Mouse (Mus musculus): ENCODE measurements around the gene Tcfl5. TPM values are rescaled to one million over a fixed set of nuclear protein-coding genes. Genes with fewer than 3 reads are reported as not detected.

Gene Tcfl5
- under 1 TPM in 1 of 2 experiments, not detected in 1; 0.25 TPM for total RNA-seq (2021)

- DNase-seq: no peak
- intact Hi-C loops (cut with DNase I): no loop called here
Observed at GRCm38 (mm10) chr2:180642555-180643260, at the start of gene Tcfl5. Gene Tcfl5 (minus strand): TSS chr2:180642708.

DNA sequence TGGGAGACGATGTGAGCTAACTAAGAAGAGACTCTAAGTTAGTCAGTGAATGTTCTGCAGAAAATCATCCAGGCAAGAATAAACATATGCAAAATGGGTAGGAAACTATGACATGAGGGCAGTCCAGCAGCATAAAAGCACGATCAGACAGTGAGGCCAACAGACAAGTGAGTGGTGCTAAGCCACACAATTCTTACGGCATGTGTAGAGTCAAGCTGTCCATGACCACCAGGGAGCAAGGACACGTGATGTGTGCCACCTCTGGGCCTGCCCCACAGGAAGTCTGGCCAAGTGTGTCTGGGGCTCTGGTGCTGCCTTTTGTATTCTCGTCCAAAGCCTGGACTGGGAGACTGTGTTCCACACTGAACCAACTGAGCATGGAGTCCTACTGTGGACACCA, 47.3 kb upstream of the Tcfl5 start:
- DNase-seq: no peak
- intact Hi-C loops (cut with DNase I): no loop called here

GRCm38 (mm10) chr2:180684031-180684430, 41.5 kb upstream of the Tcfl5 start:
- intact Hi-C loops (cut with DNase I): no loop called here
- DNase-seq: no peak

- intact Hi-C loops (cut with DNase I): no loop called here
- no peak for DNase-seq
Observed at GRCm38 (mm10) chr2:180683524-180683923, 41.0 kb upstream of the Tcfl5 start.

DNA sequence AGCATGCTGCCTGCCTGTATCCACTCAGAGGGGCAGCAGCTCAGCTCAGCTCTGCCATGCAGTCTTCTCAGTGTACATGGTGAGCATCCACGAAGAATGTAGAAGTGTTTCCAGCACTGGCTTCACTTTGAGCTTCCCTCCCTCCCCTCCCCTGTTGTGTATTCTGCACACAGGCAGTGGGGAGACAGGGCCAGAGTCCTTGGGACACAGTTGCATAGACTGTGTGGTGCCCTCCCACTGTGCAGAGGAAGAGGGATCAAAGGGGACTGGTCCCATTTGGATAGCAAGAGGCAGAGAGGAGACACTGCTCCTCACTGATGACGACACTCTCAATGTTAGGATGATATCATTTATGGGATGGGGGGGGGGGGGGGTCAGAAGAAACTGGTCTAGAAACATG, 38.7 kb upstream of the Tcfl5 start:
- no peak for DNase-seq
- intact Hi-C loops (cut with DNase I): no loop called here

- peak; percentile 72 to 75 for DNase-seq
- intact Hi-C loops (cut with DNase I): loop anchor here (1.0 to 2.0 kb wide), 2 partner anchors 32 to 67 kb away; partner anchors contain the start of gene Gid8
Observed at GRCm38 (mm10) chr2:180678609-180679140, 36.2 kb upstream of the Tcfl5 start.

DNA sequence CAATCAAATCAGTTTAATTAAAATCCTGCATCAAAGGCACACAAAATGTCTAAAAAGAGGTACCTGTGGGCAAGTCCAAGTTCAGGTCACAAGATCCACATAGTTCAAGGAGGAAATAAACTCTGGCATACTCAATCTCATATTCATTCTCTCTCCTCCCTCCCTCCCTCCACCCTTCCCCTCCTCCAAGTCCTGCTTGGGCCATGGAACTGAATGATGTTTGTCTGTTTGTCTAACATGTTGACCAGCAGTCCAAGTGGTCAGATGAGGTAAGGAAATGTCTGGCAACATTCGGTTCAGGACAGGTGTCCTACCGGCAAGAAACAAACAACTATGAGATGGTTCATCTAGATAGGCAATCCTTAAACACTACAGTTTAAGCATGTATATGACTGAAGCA, 34.2 kb upstream of the Tcfl5 start:
- intact Hi-C loops (cut with DNase I): no loop called here
- no peak for DNase-seq

DNA sequence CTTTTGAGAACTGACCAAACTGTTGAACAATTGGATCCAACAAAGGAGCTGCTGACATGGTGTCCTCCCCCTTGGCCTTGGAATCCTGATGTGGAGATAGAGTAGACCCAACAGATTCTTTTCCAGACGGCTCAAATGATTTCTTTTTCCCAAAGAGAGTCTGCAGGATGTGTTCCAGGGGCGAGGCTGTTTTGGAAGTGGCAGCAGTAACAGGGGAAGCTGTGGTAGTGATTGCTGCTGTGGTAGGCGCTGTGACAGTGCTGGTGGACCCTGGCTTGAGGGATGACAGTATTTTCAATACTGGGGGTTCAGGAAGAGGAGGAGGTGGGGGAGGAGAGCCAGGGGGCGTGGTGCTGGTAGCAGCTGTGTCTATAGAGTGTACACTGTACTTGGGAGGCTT, 19.5 kb upstream of the Tcfl5 start:
- no peak for DNase-seq
- intact Hi-C loops (cut with DNase I): no loop called here

DNA sequence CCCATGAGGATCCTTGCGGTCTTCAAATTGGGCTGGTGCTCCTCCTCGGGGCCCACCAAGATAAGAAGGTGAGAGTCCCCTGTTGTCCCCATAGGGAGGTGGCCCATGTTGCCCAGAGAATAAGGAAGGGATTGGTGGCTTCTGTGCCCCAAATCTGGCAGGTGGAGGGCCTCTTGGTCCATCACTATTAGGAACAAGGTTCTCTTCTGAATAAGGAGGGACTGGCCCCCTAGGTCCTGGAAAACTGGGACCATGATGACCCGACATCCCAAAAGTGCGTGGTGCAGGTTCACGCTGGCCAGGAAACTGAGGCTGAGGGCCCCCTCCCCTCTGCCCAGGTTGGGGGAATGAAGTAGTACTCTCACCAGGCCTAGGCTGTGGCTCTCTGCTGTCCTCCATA, 18.0 kb upstream of the Tcfl5 start:
- intact Hi-C loops (cut with DNase I): no loop called here
- no peak for DNase-seq

GRCm38 (mm10) chr2:180659353-180660150, 17.0 kb upstream of the Tcfl5 start:
- no peak for DNase-seq
- intact Hi-C loops (cut with DNase I): no loop called here

- no peak for DNase-seq
- intact Hi-C loops (cut with DNase I): no loop called here
Observed at GRCm38 (mm10) chr2:180658381-180658780, 15.9 kb upstream of the Tcfl5 start.

- peak; percentile 70 to 76 for DNase-seq
- intact Hi-C loops (cut with DNase I): loop anchor here (1.0 kb wide), 1 partner anchor 88 kb away; no protein-coding TSS in a partner anchor
Observed at GRCm38 (mm10) chr2:180657394-180658013, 15.0 kb upstream of the Tcfl5 start.

GRCm38 (mm10) chr2:180655150-180655549, 12.6 kb upstream of the Tcfl5 start:
- DNase-seq: no peak
- intact Hi-C loops (cut with DNase I): no loop called here

DNA sequence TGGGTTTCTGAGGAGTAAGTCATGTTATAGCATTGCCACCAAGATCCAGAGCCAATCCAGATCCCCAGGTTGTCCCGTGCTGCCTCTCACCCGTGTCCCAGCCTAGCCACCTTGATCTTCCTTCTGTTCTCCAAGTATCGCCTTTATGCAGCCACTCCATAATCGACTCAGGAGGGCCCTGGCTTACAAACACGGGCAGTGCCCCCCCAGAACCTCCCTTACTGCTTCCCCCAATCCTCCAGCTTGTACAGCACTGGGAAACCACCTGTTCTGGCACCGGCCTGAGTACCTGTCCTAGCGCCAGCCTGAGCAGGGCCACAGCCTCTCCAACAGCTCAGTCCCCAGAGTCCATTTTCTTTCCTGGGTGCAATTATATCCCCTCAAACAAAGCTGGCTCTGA, 12.2 kb upstream of the Tcfl5 start:
- intact Hi-C loops (cut with DNase I): no loop called here
- no peak for DNase-seq

DNA sequence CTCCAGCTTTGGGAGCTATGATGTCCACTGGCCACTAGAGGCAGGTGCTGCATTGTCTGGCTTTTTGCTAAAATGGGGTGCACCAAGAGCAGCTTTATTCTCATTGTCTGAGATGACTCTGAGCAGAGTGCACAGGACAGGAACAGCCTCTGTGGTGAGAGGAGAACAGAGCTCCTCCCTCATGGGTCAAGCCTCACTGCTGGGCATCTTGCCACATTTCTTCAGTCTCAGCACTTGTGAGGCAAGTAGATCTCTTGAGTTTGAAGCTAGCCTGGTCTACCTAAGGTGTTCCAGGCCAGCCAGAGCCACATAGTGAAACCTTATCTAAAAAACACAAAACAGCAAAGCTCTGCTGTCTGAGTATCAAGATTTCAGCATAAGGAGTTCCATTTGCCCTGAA, 4.3 kb upstream of the Tcfl5 start:
- intact Hi-C loops (cut with DNase I): no loop called here
- DNase-seq: no peak

DNA sequence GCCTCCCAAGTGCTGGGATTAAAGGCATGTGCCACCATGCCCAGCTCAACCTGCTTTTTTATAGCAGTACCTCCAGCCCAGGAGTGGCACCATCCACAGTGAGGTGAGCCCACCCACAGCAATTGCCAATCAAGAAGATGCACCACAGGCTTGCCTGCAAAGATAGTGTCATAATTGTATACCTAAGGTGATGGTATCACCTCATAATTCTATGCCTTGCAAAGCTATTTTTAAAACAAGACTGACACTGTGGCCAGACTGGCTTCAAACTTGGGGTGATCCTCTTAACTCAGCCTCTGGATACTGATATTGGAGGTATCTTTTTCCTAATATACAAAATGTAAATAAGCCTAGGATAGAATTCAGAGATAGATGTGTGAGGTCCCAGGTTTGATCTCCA, 1.1 kb upstream of the Tcfl5 start:
- no peak for DNase-seq
- intact Hi-C loops (cut with DNase I): no loop called here

GRCm38 (mm10) chr2:180641576-180642554, 643 bp downstream of the Tcfl5 start:
- intact Hi-C loops (cut with DNase I): no loop called here
- DNase-seq: no peak

GRCm38 (mm10) chr2:180611882-180612281, 30.6 kb downstream of the Tcfl5 start:
- no peak for DNase-seq
- intact Hi-C loops (cut with DNase I): no loop called here

GRCm38 (mm10) chr2:180610283-180610682, 32.2 kb downstream of the Tcfl5 start:
- no peak for DNase-seq
- intact Hi-C loops (cut with DNase I): no loop called here

- no peak for DNase-seq
- intact Hi-C loops (cut with DNase I): no loop called here
Observed at GRCm38 (mm10) chr2:180604781-180605180, 37.7 kb downstream of the Tcfl5 start.

All from heart, postnatal 36 days (tissue).